Mouse (Mus musculus): Measurements from ENCODE around the gene Cetn2. TPM values are rescaled to one million over a fixed set of nuclear protein-coding genes. Genes with fewer than 3 reads are reported as not detected.

The Cetn2 gene
- 10 to 100 TPM; 25.7 to 29.3 TPM for total RNA-seq (2021)

DNA sequence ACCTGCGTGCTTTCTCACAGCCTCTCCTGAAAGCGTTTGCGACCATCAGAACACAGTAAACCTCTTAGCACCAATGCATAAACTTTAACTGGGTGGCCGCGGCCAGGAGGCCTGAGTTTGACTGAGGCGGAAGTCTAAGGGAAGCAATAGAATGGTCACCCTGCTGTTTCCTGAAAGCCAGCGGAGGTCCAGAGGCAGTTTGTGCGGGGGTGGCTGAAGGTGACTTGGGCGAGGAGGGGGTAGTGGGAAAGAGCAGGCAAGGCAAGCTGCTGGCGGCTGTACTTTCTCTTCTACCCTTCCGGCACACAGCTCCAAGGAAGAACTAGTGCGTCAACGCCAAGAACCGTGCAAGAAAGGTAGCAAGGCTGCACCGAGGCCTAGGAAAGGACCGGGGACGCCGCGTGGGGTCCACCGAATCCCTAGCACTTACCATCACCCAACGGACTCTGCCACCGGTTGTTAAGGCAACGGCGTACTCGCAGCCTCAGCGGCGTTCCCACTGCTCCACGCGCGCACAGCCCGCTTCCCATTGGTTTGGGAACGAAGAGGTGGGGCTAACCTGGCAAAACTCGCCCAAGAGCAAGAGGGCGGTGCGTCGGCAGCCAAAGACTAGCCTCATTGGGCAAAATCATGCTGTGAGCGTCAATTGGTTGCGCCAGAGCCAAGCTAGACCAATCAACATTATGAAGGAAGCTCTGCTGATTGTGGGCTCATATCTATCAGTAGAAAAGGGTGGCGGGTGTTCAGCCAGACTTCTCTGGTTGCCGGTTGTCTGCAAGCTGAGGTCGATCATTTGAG lies at the start of gene Cetn2, which contains the start of gene Nsdhl:
Gene Cetn2, minus strand, starts transcription at position 528 of the 798 bp plus-strand sequence.
Gene Nsdhl, plus strand, starts transcription at position 674 of the 798 bp plus-strand sequence.
- DNase-seq (ENCODE audit: low spot score) = peak; percentile 81
- intact Hi-C loops (cut with DNase I) = no loop called here

- no peak for DNase-seq (ENCODE audit: low spot score)
- intact Hi-C loops (cut with DNase I) = no loop called here
Measured at GRCm38 (mm10) chrX:72962743-72963142, 44.5 kb upstream of the Cetn2 start.

DNA sequence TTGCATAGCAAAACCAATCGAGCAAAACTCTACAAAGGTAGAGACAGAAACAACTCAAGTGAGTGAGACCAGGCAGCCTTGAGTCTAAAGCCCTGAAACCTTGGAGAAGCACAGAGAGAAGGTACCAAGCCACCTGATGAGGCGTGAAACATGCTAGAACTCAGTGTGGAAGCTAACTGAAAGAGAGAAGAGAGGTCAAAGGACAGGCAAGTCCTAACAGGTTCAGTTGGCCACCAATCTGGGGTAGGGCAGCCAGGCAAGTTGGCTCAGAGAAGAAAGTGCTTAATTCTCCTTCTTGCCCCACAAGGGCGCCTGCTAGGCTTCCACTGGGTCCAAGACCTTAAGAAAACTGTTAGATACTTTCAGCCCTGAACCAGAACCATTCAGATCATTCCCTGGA lies 43.3 kb upstream of the Cetn2 start:
- intact Hi-C loops (cut with DNase I) = no loop called here
- DNase-seq (ENCODE audit: low spot score) = no peak

DNA sequence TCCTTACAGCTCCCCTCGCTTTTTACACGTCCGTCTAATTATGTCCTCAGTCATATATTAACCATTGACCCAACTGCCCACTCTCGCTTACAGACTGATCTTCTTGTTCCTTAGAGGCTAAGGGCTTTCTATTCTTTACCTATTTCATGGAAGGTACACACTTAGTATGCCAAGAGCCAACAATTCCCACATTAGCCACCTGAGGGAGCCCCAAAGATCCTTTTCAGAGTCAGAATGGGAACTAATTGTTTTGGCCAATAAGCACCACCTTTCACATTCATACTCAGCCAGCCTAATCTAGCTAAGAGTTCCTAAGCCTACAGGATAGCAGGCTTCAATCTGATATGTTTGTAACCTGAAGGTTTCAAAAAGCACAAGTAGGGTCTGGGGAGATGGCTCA lies 42.2 kb upstream of the Cetn2 start:
- no peak for DNase-seq (ENCODE audit: low spot score)
- intact Hi-C loops (cut with DNase I) = no loop called here

- intact Hi-C loops (cut with DNase I) = no loop called here
- no peak for DNase-seq (ENCODE audit: low spot score)
Measured at GRCm38 (mm10) chrX:72956486-72956885, 38.3 kb upstream of the Cetn2 start.

- intact Hi-C loops (cut with DNase I) = no loop called here
- DNase-seq (ENCODE audit: low spot score) = no peak
Measured at GRCm38 (mm10) chrX:72953464-72953863, 35.3 kb upstream of the Cetn2 start.

GRCm38 (mm10) chrX:72921391-72921790 lies 3.2 kb upstream of the Cetn2 start:
- DNase-seq (ENCODE audit: low spot score) = no peak
- intact Hi-C loops (cut with DNase I) = no loop called here

DNA sequence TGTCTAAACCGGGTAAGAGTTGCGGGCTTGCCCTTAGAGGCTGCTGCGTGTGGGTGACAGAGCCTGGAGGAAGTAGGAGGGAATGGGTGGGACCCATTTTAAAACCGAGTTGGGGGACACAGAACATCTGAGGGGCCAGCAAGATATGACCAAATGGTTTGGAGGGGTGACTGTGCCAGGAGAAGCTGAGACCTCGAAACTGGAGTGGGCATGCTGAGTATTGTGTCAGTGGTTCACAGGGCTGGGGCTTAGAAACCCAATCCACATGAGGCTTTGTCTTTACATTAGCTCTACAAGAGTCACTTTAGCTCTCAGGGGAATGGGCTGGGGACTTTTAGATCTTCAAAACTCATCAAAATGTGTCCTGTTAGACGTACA lies 460 bp upstream of the Cetn2 start:
- intact Hi-C loops (cut with DNase I) = no loop called here
- no peak for DNase-seq (ENCODE audit: low spot score)

GRCm38 (mm10) chrX:72911611-72912010 lies 6.6 kb downstream of the Cetn2 start:
- DNase-seq (ENCODE audit: low spot score) = no peak
- intact Hi-C loops (cut with DNase I) = no loop called here

DNA sequence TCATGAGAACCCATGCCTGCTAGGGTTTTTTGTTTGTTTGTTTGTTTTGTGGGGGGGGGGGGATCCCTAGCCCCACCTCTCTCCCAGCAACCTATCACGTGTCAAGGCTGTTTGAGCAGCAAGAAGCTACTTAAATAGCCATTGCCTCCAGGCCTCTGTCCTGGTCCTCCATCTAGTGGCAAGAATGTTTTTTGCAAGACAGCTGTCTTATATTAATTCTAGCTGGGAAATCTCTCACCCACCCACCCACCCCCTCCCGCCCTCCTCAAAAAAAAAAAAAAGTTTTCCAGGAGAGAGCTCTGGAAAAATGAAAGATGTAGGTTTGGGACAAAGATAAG lies 9.8 kb downstream of the Cetn2 start:
- intact Hi-C loops (cut with DNase I) = no loop called here
- DNase-seq (ENCODE audit: low spot score) = no peak

- intact Hi-C loops (cut with DNase I) = no loop called here
- no peak for DNase-seq (ENCODE audit: low spot score)
Measured at GRCm38 (mm10) chrX:72907619-72908403, 10.4 kb downstream of the Cetn2 start.

DNA sequence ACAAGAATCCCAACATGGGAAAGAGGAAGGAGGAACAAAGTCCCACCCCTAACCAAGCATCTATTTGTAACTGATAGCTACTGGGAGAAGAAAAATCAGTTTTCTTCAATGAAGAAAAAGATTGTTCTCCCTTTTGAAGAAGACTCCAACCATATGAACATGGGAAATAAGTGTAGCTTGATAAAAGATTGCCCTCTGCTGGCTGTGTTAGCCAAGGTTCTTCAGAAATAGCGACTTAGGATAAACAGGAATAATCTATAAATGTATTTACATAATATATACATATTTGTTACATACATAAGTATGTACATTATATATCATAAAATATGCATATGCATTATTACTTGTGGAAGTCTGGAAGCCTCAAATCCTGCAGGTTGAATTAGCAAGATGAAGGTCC lies 15.7 kb downstream of the Cetn2 start:
- DNase-seq (ENCODE audit: low spot score) = no peak
- intact Hi-C loops (cut with DNase I) = no loop called here

- no peak for DNase-seq (ENCODE audit: low spot score)
- intact Hi-C loops (cut with DNase I) = no loop called here
Measured at GRCm38 (mm10) chrX:72896055-72896437, 22.2 kb downstream of the Cetn2 start.

DNA sequence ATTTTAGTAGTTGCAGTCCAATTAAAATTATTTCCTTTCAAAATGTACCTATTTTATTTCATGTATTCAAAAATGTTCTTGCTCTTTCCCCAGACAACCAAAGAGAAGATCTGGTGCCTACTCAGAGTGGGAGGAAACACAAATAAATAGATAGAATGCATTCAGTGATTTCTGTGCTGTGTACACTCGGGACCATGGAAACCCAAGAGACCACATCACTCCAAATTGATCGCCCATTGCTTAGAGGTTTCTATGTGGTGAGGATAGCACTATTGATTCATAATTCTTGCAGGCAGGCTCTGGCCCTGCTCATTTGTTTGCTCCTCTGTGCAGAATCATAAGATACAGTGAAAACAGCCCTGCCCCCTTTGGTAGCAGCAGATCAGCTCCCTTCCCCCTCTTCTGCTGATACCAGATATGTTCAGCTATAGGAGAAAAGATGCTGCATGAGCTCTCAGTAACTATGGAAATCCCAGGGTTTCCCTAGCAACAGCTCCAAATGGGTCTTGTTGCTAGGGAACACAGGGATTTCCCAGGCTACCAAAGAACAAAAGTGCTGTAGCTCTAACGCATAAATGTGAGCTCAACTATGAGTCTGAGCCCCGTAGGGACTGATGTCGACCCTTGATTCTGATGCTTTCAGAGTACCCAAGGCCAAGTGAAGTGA lies 22.7 kb downstream of the Cetn2 start:
- no peak for DNase-seq (ENCODE audit: low spot score)
- intact Hi-C loops (cut with DNase I) = no loop called here

Other genes starting within 250 kb of the Cetn2 start
- under 1 TPM in 1 of 2 experiments, not detected in 1; 0.06 TPM for gene Gabrq, start 93.2 kb downstream of the Cetn2 start, total RNA-seq (2021)
- 1 to 10 TPM; 5.0 to 5.6 TPM for gene Nsdhl, start 146 bp upstream of the Cetn2 start, total RNA-seq (2021)
- gene Zfp185, start 68.9 kb upstream of the Cetn2 start, total RNA-seq (2021) = 1 to 10 TPM; 1.2 to 1.9 TPM
- gene Pnma5, start 118.7 kb upstream of the Cetn2 start, total RNA-seq (2021) = not detected
- not detected for gene Pnma3, start 146.4 kb upstream of the Cetn2 start, total RNA-seq (2021)
- gene Xlr4a, start 164.1 kb upstream of the Cetn2 start, total RNA-seq (2021) = 1 to 10 TPM in 1 of 2 experiments, under 1 TPM in 1; 0.94 to 1.5 TPM
- under 1 TPM; 0.44 to 0.67 TPM for gene Xlr3a, start 178.7 kb upstream of the Cetn2 start, total RNA-seq (2021)
- gene Gm14685, start 198.6 kb upstream of the Cetn2 start, total RNA-seq (2021) = not detected
- not detected for gene Xlr5b, start 230.4 kb upstream of the Cetn2 start, total RNA-seq (2021)
- gene DXBay18, start 231.0 kb upstream of the Cetn2 start, total RNA-seq (2021) = not detected

Measured in heart, postnatal 25 days (tissue).